Mouse (Mus musculus): ENCODE measurements at regions not wholly inside any gene's neighbourhood (a gene's known extent, or its start where the extent isn't known, plus 50 kb on each side); places are given as distances from the start of the nearest gene placed in this dataset.

DNA sequence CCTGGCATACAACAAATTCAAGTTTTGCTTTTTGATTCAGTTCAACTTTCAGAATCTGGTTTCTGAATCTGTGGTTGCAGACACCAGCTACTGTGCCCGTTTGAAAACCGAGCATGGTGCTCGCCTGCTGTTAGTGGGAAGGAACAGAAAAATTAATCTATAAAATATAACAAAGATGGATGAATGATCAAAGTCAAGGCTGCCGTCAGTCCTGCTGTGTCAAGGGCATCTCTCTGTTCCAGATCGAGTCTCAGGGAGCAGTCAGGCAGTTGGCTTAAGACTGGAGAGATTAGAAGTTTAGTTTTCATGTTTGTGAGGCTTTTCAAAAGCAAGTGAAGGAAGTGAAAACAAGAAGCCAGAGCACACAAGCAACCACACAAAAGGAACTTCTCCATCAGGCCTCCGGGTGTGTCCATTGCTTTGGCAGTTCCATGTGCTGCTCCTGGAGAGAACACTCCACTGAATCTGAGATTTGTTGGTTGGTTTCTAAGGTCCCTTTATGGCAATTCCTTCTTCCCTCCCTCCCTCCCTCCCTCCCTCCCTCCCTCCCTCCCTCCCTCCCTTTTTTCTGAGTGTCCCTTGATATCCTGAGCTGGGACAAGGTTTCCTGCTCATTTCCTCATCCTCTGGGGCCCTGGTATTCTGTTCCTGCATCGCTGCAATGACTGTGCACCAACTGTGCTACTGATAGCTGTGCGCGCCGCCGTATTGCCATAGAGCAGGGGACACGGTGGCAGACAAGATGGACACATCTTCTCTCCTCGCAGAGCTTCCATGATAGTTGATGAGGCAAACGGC is 145.4 kb upstream of the Serp2 start:
- TF ChIP-seq CHD2 (IDR thresholded peaks at IDR 0.05; ENCODE audit: low read depth, low read length) (no peak), HCFC1 (IDR thresholded peaks at IDR 0.05; ENCODE audit: borderline replicate concordance, insufficient read depth, low read length) (no peak)
